Mouse (Mus musculus): ENCODE measurements around the gene Kcnk2. TPM values are rescaled to one million over a fixed set of nuclear protein-coding genes. Genes with fewer than 3 reads are reported as not detected.
"Not testable (repeated sequence)": the region's sequence is repeated elsewhere in the genome, so short reads cannot be mapped to it uniquely, and the experiment has no call there.

Gene Kcnk2
- polyA plus RNA-seq, 1 experiment = 2.3 TPM

DNA sequence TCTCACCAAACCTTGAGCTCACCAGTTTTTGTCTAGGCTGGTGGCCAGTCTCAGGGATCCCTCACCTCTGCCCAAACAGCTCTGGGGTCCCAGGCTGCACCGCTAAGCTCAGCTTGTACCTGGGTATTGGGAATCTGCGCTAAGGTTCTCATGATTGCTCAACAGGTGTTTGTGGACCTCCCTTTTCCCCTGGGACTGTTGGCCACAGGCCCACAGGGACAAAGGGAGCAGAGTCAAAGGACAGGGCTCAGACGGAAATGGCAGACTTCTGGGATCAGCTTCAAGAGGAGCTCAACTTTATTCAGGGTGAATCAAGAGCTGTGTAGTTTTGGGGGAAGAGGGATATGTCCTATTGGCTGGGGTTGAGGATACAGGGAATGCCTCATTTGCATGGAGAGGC lies 99.1 kb downstream of the Kcnk2 start:
- Histone ChIP-seq H3K4me1 (ENCODE audit: control insufficient read depth, insufficient read depth, insufficient read length, low read length) (peaks cover 10% of the 10 kb centered on the region; the same call in 1 of the 2 replicates), H3K27ac (replicated peaks; ENCODE audit: low read depth, low read length) (no peak overlapping the region), H3K4me3 (ENCODE audit: insufficient read depth, low read depth, low read length) (no peak overlapping the region)

DNA sequence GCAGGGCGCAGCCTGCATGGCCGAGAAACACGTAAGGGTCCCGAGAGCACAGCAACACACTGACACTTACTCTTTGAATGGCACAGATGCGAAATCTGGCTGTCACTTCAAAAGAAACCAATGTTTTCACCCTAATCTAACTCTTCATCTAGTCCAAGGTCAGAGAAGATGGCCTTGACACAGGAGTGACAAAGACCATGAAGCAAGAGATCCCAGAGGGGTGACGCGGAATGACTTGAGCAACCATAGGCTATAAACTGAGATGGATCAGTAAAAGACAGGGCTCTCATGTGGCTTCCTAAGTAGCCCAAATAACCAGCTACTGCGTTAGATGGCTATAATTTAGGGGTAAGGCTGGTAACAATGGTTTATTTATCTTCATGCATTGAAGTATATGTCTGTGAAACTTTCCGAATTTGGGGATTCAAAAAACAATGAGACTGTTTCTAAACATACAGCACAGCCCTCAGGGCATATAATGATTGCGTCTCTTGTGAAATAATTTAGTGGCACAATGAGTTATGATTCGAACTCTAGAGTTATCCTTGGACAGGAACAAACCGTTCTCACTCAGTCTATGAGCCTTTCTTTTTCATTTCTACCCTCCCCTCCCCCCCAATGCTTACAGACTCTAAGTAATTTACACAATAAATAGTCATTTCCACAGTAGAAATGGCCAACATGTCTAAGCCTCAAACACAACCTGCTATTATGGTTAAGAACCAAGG lies 108.2 kb downstream of the Kcnk2 start:
- Histone ChIP-seq H3K4me1 (ENCODE audit: control insufficient read depth, insufficient read depth, insufficient read length, low read length) (no peaks in the 10 kb centered on the region), H3K27ac (replicated peaks; ENCODE audit: low read depth, low read length) (no peak overlapping the region), H3K4me3 (ENCODE audit: insufficient read depth, low read depth, low read length) (no peak overlapping the region)

DNA sequence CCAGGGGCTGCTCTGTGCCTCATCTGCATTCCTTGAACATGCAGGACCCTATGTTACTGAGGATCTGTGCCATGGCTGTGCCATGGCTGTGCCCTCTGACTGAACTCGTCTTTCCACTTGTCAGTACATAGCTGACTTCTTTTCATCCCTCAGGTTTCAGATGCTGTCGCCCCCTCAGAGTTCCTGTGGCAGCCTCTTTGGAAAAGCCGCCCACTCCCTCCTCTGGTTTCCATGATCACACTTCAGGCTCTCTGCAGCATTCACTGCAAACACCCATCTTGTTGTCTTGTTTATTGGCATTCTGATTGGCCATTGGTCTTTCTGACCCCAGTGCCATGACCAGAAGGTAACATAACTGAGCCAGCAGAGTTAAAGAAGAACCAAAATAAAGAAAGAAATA lies 111.2 kb downstream of the Kcnk2 start:
- Histone ChIP-seq H3K27ac (replicated peaks; ENCODE audit: low read depth, low read length) (no peak overlapping the region), H3K4me3 (ENCODE audit: insufficient read depth, low read depth, low read length) (no peak overlapping the region), H3K4me1 (ENCODE audit: control insufficient read depth, insufficient read depth, insufficient read length, low read length) (no peaks in the 10 kb centered on the region)

DNA sequence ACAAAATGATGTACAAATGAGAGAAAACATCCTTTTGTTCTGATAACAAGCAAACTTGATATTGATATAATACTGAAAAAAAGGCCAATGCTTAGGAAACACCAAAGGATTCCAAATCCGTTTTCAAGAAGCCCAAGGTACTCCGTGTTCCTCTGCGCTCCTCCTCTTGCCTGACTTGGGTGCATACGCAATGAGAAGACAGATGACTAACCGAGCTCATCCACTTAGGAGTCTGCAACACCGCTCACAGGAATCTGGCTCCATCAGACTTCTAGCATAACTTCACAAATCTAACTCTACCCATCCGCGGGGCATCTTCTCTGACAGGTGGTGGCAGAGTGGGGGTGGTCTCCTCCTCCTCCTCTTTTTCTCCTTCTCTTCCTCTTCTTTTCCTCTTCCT lies 113.1 kb downstream of the Kcnk2 start:
- no peak overlapping the region for H3K4me3 ChIP-seq (ENCODE audit: insufficient read depth, low read depth, low read length)
- H3K4me1 ChIP-seq (ENCODE audit: control insufficient read depth, insufficient read depth, insufficient read length, low read length) = no peaks in the 10 kb centered on the region
- H3K27ac ChIP-seq (replicated peaks; ENCODE audit: low read depth, low read length) = no peak overlapping the region

DNA sequence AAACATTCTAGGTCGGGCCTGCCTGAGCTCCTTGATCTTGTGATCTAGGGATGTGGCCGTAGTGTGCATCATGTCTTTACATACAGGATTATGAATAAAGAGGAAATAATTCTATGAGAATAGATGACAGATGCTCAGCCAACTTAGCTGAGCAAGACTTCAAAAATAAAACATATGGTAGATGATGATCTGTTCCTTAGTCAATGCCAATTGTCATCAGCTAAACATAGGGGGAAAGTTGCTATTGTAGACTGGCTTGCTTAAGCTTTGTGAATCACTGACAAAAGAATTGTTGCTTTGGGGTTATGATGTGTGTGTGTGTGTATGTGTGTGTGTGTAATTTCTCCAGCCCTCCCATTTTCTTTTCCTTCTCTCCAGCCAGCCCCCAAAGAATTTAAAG lies 129.8 kb downstream of the Kcnk2 start:
- Histone ChIP-seq H3K4me3 (ENCODE audit: insufficient read depth, low read depth, low read length) (no peak overlapping the region), H3K4me1 (ENCODE audit: control insufficient read depth, insufficient read depth, insufficient read length, low read length) (no peaks in the 10 kb centered on the region), H3K27ac (replicated peaks; ENCODE audit: low read depth, low read length) (no peak overlapping the region)

DNA sequence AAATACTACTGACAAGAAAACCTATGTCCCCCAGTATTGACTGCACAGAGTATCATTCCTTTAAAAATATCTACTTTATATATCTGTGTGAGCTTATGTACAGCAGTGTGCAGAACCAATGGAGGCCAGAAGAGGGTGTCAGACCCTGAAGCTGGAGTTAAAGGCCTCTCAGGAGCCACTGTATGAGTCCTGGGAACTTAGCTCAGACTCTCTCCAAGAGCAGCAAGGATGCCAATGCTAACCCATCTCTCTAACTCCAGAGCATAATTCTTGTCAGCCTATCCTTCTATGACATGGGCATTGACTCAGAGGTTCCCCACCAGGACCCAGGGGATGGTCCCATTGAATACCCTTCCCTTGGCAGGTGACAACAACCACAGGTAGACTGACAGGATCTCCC lies 148.4 kb downstream of the Kcnk2 start:
- Histone ChIP-seq H3K27ac (replicated peaks; ENCODE audit: low read depth, low read length) (no peak overlapping the region), H3K4me3 (ENCODE audit: insufficient read depth, low read depth, low read length) (no peak overlapping the region), H3K4me1 (ENCODE audit: control insufficient read depth, insufficient read depth, insufficient read length, low read length) (no peaks in the 10 kb centered on the region)

DNA sequence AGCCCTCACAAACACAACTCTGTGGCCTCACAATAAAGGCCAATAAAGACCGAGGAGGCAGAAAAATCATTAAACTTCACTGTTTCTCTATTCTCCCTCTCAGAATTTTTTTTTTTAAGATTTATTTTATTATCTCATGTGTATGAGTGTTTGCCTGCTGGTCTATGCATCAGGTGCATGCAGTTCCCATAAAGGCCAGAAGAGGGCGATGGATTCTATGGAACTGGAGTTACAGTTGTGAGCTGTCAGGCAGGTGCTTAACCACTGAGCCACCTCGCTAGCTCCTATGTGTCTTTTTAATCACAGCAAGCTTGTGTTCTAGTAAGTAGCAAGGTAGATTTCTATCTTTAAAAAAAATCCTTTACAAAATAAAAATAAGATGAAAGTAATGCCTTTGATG lies 148.9 kb downstream of the Kcnk2 start:
- Histone ChIP-seq H3K4me3 (ENCODE audit: insufficient read depth, low read depth, low read length) (no peak overlapping the region), H3K27ac (replicated peaks; ENCODE audit: low read depth, low read length) (no peak overlapping the region), H3K4me1 (ENCODE audit: control insufficient read depth, insufficient read depth, insufficient read length, low read length) (no peaks in the 10 kb centered on the region)

DNA sequence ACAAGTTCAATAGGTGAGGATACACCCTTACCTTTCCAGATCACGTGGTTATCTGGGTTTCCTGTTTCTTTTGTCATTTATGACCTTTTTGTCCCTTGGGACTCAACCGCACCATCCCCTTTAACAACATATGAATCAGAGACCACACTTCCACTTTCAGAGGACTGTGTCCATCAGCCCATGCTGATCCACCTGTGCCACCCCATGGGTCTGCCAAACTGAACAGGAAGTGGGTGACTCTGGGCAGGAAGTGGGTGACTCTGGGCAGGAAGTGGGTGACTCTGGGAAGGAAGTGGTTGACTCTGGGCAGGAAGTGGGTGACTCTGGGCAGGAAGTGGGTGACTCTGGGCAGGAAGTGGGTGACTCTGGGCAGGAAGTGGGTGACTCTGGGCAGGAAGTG lies 158.9 kb downstream of the Kcnk2 start:
- not testable (repeated sequence) for H3K4me3 ChIP-seq (ENCODE audit: insufficient read depth, low read depth, low read length); H3K27ac ChIP-seq (replicated peaks; ENCODE audit: low read depth, low read length)

DNA sequence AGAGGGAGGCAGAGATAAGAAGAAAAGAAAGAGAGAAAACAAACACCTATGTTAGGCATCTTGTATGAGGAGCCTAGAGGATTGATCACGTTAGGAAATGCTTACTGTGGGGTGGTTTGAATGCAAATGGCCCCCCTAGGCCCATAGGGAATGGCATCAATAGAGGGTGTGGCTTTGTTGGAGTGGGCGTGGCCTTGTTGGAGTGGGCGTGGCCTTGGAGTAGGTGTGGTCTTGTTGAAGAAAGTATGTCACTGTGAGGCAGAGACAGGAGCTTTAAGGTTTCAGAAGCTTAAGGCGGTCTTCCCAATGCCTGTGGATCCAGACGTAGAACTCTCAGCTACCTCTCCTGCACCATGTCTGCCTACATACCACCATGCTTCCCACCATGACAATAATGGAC lies 166.8 kb downstream of the Kcnk2 start:
- Histone ChIP-seq H3K27ac (replicated peaks; ENCODE audit: low read depth, low read length) (no peak overlapping the region), H3K4me1 (ENCODE audit: control insufficient read depth, insufficient read depth, insufficient read length, low read length) (no peaks in the 10 kb centered on the region), H3K4me3 (ENCODE audit: insufficient read depth, low read depth, low read length) (no peak overlapping the region)

More for the DNA sequence above, 158.9 kb downstream of the Kcnk2 start:
- not testable (repeated sequence) for H3K4me1 ChIP-seq (ENCODE audit: control insufficient read depth, insufficient read depth, insufficient read length, low read length)

DNA sequence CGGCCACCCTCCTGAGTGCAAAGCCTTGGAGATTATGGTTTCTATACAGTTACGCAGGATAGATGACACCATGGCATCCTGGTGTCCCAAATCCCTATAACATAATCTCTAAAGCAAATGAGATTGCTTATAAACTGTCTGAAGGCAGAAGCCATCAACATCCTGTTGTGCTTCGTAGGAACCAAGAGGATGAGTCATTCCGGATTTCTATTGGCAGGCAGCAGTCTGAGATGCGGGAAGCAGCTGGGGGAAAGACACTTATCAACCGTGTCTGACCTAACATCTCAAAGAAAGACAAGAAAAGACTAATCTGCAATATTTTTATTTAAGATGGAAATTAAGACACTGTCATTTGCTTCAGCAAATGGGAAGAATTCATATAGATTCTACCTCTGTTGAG lies 169.2 kb downstream of the Kcnk2 start:
- no peak overlapping the region for H3K4me3 ChIP-seq (ENCODE audit: insufficient read depth, low read depth, low read length)
- no peak overlapping the region for H3K27ac ChIP-seq (replicated peaks; ENCODE audit: low read depth, low read length)
- no peaks in the 10 kb centered on the region for H3K4me1 ChIP-seq (ENCODE audit: control insufficient read depth, insufficient read depth, insufficient read length, low read length)

DNA sequence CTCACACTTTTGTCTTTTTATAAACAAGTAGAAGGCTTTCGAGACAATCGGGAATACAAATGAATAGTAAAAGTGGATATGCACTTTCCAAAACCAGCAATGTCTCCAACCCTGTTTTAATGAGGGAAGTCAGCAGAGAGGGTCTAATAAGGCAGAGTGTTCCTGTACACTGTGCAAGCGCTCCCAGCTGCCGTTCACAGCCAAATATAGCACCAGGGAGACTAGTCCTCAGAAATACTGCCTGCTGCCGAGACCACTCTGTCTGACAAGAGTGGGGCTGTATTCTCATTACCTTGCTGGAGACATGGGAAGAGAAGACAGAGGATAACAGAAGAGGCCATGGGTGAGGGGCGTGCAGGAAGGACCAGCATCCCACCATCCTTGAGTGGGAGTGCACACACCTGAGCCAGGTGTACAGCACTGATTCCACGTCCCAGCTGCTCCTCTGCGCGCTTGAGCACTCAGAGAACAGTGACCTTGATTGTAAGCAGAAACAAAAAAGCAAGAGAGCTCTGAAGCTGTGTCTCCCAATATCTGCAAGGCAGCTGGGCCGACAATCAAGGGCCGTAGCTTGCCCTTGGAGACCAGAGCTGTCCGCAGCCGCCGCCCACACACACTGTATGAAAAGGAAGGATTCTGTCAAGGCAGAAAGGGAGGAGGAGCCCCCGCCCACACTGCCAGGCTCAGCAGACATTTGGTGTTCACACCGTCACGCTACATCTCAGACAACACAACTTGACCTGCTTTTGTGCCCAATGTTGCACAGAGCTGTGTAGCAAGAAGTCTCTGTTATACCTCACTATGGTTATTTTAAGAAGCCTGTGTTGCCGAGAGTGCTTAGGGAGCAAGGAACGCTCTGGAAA lies 173.6 kb downstream of the Kcnk2 start:
- Histone ChIP-seq H3K4me3 (ENCODE audit: insufficient read depth, low read depth, low read length) (no peak overlapping the region), H3K4me1 (ENCODE audit: control insufficient read depth, insufficient read depth, insufficient read length, low read length) (no peaks in the 10 kb centered on the region), H3K27ac (replicated peaks; ENCODE audit: low read depth, low read length) (no peak overlapping the region)

DNA sequence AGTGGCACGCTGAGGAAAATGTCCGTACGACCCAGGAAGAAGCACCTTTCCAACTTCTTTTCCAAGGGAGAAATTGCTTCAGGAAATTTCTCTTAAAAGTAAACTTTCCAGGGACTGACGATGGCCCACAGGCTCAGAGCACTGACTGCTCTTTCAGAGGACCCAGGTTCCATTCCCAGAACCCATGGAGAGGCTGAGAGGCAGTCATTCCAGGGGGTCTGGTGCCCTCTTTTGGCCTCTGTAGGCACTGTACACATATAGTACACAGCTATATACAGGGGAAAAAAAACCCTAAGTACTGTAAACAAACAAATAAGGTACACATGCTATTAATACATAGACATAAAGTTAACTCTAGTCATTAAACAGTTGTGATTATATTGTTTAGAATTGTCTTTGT lies 174.6 kb downstream of the Kcnk2 start:
- Histone ChIP-seq H3K4me1 (ENCODE audit: control insufficient read depth, insufficient read depth, insufficient read length, low read length) (no peaks in the 10 kb centered on the region), H3K27ac (replicated peaks; ENCODE audit: low read depth, low read length) (no peak overlapping the region), H3K4me3 (ENCODE audit: insufficient read depth, low read depth, low read length) (no peak overlapping the region)

DNA sequence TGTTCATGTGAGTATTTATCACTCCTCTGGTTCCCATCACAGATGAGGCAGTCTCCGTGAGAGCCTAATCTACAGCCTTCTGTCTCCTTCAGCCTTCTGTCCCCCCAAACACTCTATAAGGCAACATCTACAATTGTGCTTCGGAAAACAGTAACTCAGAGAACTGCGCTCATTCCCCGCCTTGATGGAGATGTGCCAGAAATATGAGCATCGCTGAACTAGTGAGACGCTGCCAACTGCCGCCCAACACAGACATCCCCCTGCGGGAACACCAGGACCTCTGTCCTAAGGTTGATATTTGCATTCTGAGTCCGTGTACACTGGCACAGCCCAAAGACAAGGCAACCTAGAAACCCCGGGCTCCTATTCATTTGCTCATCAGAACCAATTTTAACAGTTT lies 183.0 kb downstream of the Kcnk2 start:
- Histone ChIP-seq H3K4me3 (ENCODE audit: insufficient read depth, low read depth, low read length) (no peak overlapping the region), H3K27ac (replicated peaks; ENCODE audit: low read depth, low read length) (no peak overlapping the region), H3K4me1 (ENCODE audit: control insufficient read depth, insufficient read depth, insufficient read length, low read length) (no peaks in the 10 kb centered on the region)

DNA sequence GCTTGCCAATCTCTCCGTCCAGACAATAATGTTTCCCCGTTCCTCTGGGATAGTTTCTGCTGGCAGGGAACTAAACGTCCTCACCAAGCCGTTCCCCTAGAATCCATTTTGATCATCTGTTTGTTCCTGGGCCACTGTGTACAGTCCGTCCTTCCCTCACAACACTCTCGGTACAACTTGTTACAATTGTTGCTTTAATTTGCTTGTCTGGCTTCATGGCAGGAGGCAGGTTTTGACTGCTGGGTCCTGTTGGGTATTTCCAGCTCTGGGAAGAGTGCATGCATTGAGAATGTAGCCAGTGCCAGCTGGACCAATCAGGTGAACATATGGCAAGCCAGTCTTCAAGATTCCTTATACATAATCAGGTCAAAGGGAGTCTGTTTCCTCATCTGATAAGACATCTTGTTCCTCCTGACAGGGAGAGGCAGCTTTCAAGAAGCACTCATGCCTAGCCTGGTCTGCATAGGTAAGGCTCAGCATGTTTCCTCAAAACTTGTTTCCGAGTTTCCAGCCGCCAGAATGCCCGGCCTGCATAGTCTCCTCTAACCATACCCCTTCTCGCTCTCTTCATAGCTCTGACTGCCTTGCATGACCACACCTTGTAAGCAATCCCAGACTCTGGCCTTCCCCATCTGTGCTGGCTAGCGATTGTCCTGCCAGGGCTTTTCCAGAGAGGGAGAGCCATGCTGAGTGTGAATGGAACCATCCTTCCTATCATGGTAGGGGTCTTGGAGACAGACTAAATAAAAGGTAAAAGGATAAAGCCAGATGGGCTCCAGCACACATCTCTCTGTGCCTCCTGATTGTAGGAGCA lies 184.1 kb downstream of the Kcnk2 start:
- Histone ChIP-seq H3K27ac (replicated peaks; ENCODE audit: low read depth, low read length) (no peak overlapping the region), H3K4me3 (ENCODE audit: insufficient read depth, low read depth, low read length) (no peak overlapping the region), H3K4me1 (ENCODE audit: control insufficient read depth, insufficient read depth, insufficient read length, low read length) (no peaks in the 10 kb centered on the region)

DNA sequence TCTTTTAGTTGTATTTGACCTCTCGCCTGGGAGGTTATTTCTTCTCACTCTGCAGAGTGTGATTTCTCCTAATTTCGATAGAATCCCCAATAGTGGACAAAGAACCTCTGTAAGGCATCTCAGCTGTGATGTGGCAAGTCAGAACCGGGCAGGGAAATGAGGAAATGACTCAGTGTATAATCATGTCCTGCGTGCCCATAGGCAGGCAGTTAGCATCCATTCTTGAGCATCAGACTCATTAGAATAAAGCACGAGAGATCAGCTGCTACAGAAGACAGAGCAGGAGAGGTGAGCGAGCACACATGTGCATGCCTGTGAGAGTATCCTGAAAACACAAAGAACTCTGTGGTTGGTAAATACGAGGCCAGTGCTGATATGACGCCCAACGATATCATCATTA lies 186.9 kb downstream of the Kcnk2 start:
- Histone ChIP-seq H3K4me1 (ENCODE audit: control insufficient read depth, insufficient read depth, insufficient read length, low read length) (no peaks in the 10 kb centered on the region), H3K27ac (replicated peaks; ENCODE audit: low read depth, low read length) (no peak overlapping the region), H3K4me3 (ENCODE audit: insufficient read depth, low read depth, low read length) (no peak overlapping the region)
